Mouse (Mus musculus): ENCODE measurements at regions not wholly inside any gene's neighbourhood (a gene's known extent, or its start where the extent isn't known, plus 50 kb on each side); places are given as distances from the start of the nearest gene placed in this dataset.

DNA sequence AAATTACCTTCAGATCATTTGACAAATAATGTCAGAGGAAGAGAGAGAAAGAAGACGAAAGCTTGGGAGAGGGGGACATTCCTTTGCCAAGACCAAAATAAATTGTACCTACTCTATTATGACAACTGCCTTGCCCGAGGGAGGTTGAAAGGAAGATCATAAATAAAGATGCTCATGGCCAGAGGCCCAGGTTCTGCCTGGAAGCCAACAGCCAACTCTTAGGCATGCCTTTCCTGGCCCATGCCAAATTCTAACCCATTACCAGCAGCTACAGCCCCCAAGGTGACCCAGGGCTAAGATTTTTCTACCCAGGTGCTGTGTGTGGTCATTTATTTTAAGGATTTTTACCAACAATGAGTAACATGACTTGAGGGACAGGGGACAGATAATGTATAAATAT is 54.9 kb downstream of the Cbln1 start:
- DNase-seq: no peak

GRCm38 (mm10) chr8:87415051-87415630 is 57.3 kb downstream of the Cbln1 start:
- no peak for DNase-seq

- DNase-seq: no peak
These were observed 83.4 kb downstream of the Cbln1 start for GRCm38 (mm10) chr8:87389016-87389415.

DNA sequence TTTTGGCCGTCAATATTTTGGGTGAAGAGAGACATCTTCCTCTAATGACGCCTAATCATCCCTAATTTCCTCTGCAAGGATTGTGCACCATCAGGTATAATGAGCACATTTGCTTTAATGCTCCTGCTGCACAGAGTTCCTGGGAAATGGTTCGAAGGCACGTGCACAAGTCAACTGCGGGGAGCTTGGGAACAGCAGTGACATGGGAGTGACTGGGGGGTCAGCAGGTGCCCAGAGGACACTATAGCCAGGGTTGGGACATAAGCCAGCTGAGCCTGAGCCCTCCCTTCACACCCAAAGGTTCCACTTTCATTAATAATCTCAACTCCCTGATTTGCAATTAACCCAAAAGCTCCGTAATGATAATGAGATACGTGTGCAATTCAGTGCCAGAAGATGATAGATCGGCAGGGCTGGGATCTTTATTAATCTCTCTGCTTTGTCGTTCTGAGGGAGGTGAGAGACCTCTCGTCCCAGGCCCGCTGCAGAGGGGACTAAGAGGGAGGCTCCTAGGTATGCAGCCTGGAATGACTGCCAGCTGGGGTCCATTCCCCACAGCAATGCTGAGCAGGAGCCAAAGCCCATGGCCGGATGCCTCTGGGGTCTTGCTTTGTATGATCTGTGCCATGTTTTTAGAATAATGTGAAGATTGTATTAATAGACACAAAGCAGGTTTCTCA is 88.7 kb downstream of the Cbln1 start:
- no peak for DNase-seq

GRCm38 (mm10) chr8:87382311-87382710 is 90.1 kb downstream of the Cbln1 start:
- DNase-seq: no peak

- DNase-seq: no peak
These were observed 91.6 kb downstream of the Cbln1 start for GRCm38 (mm10) chr8:87380791-87381190.

GRCm38 (mm10) chr8:87379296-87379695 is 93.1 kb downstream of the Cbln1 start:
- DNase-seq: no peak

DNA sequence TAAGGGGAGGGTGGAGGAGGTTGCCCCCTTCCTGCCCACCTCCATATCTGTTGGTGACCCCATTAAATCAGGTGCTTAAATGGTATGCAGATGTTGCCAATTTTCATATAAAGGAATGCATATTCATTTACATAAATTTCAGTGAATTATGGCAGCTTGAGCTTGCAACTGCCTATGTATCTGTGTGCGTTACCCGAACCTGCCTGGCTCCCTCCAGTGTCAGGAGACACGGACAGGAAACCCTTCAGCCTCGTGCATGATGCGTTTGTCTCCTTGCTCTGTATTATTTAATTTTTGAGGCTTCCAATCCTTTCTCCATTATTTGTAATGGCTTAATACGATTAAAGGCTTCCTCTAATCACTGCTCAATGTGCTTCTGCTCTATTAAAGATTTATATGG is 98.4 kb downstream of the Cbln1 start:
- DNase-seq: no peak

DNA sequence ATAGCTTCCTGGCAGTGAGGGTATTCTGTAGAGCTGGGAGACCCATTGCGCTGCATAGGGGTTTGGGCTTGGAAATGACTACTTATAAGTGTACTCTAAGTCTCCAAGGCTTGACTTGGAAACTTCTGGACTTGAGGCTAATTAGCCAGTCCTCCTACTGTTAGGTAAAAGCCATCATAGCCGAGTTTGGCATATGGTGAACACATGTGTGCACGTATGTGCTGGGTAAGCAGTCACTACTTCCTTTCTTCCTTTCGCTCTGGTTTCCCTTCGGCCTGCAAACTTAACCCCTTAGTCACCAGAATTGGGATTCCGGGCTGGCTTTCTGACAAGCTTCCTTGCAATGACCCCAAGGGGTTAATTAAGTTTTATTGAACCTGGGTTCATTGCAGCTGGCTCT is 98.9 kb downstream of the Cbln1 start:
- DNase-seq: no peak

DNA sequence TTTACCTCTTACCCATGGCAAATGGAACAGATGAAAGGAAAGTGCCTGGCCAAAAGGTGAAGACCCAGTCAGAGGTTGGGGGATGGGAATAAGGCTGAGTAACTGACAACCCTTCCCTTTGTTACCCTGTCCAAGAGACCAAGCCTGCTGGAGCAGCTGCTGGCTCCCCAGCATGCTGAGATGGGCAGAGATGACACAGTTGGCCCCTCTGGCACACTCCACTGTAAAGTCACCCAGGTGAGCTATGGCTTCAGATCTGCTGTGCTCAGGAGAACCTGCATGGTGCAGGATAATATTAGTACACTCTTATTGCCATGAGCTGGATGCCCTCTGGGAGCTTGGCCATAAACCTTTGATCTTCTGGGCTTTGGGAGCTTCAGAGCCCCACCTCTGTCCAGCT is 100.3 kb downstream of the Cbln1 start:
- no peak for DNase-seq

DNA sequence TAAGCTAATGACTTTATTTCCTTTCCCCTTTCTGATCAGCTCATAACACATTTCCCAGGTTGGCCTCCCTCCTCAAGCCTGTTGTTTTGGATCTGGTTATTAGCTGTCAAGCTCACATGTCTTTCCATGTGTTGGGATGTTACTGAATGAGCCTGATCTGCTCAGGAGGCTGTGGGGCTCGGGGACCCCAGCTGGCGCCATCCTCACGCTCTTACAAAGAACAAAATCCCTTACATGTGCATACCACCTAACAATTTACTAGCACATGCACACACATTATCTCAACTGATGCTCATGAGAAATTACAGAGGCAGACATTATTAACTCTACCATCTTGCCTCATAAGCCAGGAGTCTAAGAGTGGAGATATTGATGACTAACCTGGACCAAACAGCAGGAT is 102.2 kb downstream of the Cbln1 start:
- DNase-seq: no peak

DNA sequence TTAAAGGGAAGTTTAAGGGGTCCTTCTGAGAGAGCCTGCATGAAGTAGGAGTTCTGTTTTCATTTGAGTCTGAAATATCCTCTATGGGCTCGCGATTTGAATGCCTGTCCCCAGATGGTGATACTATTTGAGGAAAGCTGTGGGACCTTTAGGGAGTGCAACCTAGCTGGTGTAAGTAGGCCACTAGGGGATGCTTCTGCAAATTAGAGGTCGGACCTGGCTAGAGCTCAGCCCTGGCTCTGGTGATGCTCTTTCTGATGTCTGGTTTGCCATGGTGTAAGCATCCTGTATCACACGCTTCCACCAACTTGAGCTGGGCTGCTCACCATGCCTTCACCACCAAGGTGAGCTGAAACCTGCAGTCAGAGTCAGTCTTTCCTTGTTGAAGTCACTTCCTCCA is 121.9 kb downstream of the Cbln1 start:
- DNase-seq: no peak

GRCm38 (mm10) chr8:87349781-87350181 is 122.6 kb downstream of the Cbln1 start:
- no peak for DNase-seq

- no peak for DNase-seq
These were observed 143.0 kb downstream of the Cbln1 start for GRCm38 (mm10) chr8:87329371-87329770.

DNA sequence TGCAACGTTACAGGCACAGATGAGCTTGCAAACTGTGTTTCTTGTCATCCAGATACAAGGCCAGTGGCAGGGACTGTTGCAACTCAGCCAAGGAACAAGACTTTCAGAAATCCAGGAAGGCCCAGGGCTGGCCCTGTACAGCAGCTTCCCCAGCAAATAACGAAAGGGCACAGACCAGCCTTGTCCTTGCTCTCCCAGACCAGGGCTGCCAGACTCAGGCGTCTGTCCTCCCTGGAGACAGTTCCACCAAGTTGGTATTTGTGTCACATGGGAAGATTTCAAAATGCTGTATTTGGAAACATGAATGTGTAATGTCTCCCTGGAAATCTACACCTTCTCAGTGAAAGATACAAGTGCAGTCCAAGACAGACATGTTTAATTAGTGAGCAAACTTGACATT is 157.8 kb downstream of the Cbln1 start:
- DNase-seq: no peak

GRCm38 (mm10) chr8:87311282-87311681 is 161.1 kb downstream of the Cbln1 start:
- no peak for DNase-seq

GRCm38 (mm10) chr8:87308311-87308710 is 164.1 kb downstream of the Cbln1 start:
- no peak for DNase-seq

GRCm38 (mm10) chr8:87305001-87305400 is 167.4 kb downstream of the Cbln1 start:
- no peak for DNase-seq

DNA sequence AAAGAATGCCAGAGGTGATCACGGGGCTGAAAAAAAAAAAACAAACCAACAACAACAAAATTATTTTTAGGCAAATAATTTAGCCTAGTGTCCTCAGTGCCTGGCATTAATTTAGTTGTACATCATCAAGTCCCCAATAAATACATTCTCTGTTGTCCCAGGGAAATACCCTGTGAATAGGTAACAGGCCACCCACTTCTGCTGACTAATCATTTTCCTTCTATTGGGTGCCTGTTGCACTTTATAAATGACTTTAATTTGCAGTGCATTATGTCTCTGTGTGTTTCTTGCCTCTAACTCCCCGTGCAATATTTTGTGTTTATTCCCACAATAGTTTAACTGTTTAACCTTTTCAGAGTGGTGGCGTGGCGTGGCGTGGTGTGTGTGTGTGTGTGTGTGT is 168.9 kb downstream of the Cbln1 start:
- no peak for DNase-seq

- no peak for DNase-seq
These were observed 174.6 kb downstream of the Cbln1 start for GRCm38 (mm10) chr8:87297761-87298160.

GRCm38 (mm10) chr8:87297331-87297730 is 175.1 kb downstream of the Cbln1 start:
- DNase-seq: no peak

- no peak for DNase-seq
These were observed 186.3 kb downstream of the Cbln1 start for GRCm38 (mm10) chr8:87286059-87286458.

- DNase-seq: no peak
These were observed 188.1 kb downstream of the Cbln1 start for GRCm38 (mm10) chr8:87284356-87284755.

GRCm38 (mm10) chr8:87282511-87282910 is 189.9 kb downstream of the Cbln1 start:
- DNase-seq: no peak

- DNase-seq: no peak
These were observed 199.1 kb downstream of the Cbln1 start for GRCm38 (mm10) chr8:87273328-87273727.
